Comparison of ENCODE assay signal across 7 mouse cellular contexts in genomic region chr1:180810976-180811375, GRCm38 (mm10). TPM values are rescaled to one million over a fixed set of nuclear protein-coding genes. Genes with fewer than 3 reads are reported as not detected.
DNase-seq lines count a peak whose midpoint lies in the region; ATAC-seq and TF ChIP-seq lines count a peak whose summit lies in the region.

No protein-coding gene starts in this region.

- no peak for TF ChIP-seq POLR2A in myocyte (IDR thresholded peaks at IDR 0.05; ENCODE audit: insufficient read length, low read depth)

- H3K4me3 ChIP-seq in lung, postnatal 0 days (ENCODE audit: low read depth, low read length) = peak overlapping the region; percentile 97
- peak overlapping the region; percentile 97 for H3K4me3 ChIP-seq in hindbrain, embryonic 16.5 days (ENCODE audit: low read length)
- H3K4me3 ChIP-seq in myocyte = peak overlapping the region; percentile 96

- no peak overlapping the region for H3K9ac ChIP-seq in lung, postnatal 0 days (replicated peaks; ENCODE audit: low read depth)
- no peak overlapping the region for H3K9ac ChIP-seq in hindbrain, embryonic 16.5 days (ENCODE audit: low read depth, low read length)

- H3K9me3 ChIP-seq in lung, postnatal 0 days (ENCODE audit: low read length) = no peaks in the 10 kb centered on the region
- no peaks in the 10 kb centered on the region for H3K9me3 ChIP-seq in hindbrain, embryonic 16.5 days (ENCODE audit: control insufficient read depth, low read length)

- peaks cover 14% of the 10 kb centered on the region; the same call in 1 of the 2 replicates for H3K4me1 ChIP-seq in lung, postnatal 0 days (ENCODE audit: insufficient read depth, low read depth, low read length)
- peaks cover 38% of the 10 kb centered on the region for H3K4me1 ChIP-seq in hindbrain, embryonic 16.5 days (ENCODE audit: control insufficient read depth, insufficient read depth, low read depth, low read length)

- no peak for ATAC-seq in lung, postnatal 0 days
- ATAC-seq in common myeloid progenitor, adult 5-6 weeks (replicated peaks; ENCODE audit: low read depth, poor library complexity, severe bottlenecking) = peak; percentile 16
- no peak for ATAC-seq in hindbrain, embryonic 16.5 days

- no peak overlapping the region for H3ac ChIP-seq in myocyte (ENCODE audit: control insufficient read depth, insufficient read length)

- no peak for TF ChIP-seq EP300 in lung, postnatal 0 days (IDR thresholded peaks at IDR 0.05)

- peaks cover 23% of the 10 kb centered on the region for H3K36me3 ChIP-seq in lung, postnatal 0 days (ENCODE audit: insufficient read depth, low read length)
- peaks cover 30% of the 10 kb centered on the region for H3K36me3 ChIP-seq in hindbrain, embryonic 16.5 days (ENCODE audit: control insufficient read depth, insufficient read depth, low read length)
- peaks cover 46% of the 10 kb centered on the region for H3K36me3 ChIP-seq in myocyte (ENCODE audit: control insufficient read depth, insufficient read depth)

- no peak overlapping the region for H3K27ac ChIP-seq in lung, postnatal 0 days (ENCODE audit: low read length)
- H3K27ac ChIP-seq in hindbrain, embryonic 16.5 days (ENCODE audit: low read depth, low read length) = no peak overlapping the region

- H3K79me2 ChIP-seq in myocyte (ENCODE audit: control insufficient read depth, insufficient read depth) = peaks cover 61% of the 10 kb centered on the region

- 44% methylated on average over 7 of the region's 7 CpGs for WGBS in lung, postnatal 0 days
- 74% methylated on average over 7 of the region's 7 CpGs for WGBS in hindbrain, embryonic 16.5 days

- H3K4me2 ChIP-seq in lung, postnatal 0 days (replicated peaks; ENCODE audit: low read depth, low read length) = peak overlapping the region; percentile 33
- H3K4me2 ChIP-seq in hindbrain, embryonic 16.5 days (ENCODE audit: low read length) = peak overlapping the region; percentile 56
- peak overlapping the region; percentile 92 for H3K4me2 ChIP-seq in myocyte (ENCODE audit: low read depth)

- no peaks in the 10 kb centered on the region for H3K27me3 ChIP-seq in lung, postnatal 0 days (replicated peaks; ENCODE audit: insufficient read depth, low read length)
- H3K27me3 ChIP-seq in hindbrain, embryonic 16.5 days (replicated peaks; ENCODE audit: control insufficient read depth, insufficient read depth, low read length) = no peaks in the 10 kb centered on the region
- no peaks in the 10 kb centered on the region for H3K27me3 ChIP-seq in myocyte (ENCODE audit: control insufficient read depth, insufficient read depth, insufficient read length)

- DNase-seq in lung, postnatal 0 days (ENCODE audit: low spot score) = peak; percentile 55
- no peak for DNase-seq in lung, adult 18-20 months
- no peak for DNase-seq in thymus, adult 18-20 months
- DNase-seq in adrenal gland, adult 8-10 months = no peak

- TF ChIP-seq CTCF in lung, postnatal 0 days (IDR thresholded peaks at IDR 0.05) = peak; percentile 53

TF ChIP-seq in myocyte, 11 proteins besides CTCF, POLR2A, EP300 and RAD21:
- no peak for TF ChIP-seq MAX (IDR thresholded peaks at IDR 0.05; ENCODE audit: low read depth)
- no peak for TF ChIP-seq MYOG (IDR thresholded peaks at IDR 0.05; ENCODE audit: control insufficient read depth in 1 of 3, insufficient read depth in 1 of 3, insufficient read length in 2 of 3, low read depth in 2 of 3)
- no peak for TF ChIP-seq TCF12 (IDR thresholded peaks at IDR 0.05; ENCODE audit: insufficient read depth, poor library complexity, severe bottlenecking)
- no peak for TF ChIP-seq MYOD1 (IDR thresholded peaks at IDR 0.05; ENCODE audit: control insufficient read depth in 1 of 3, insufficient read length in 2 of 3, low read depth in 2 of 3)
- no peak for TF ChIP-seq E2F4 (IDR thresholded peaks at IDR 0.05; ENCODE audit: insufficient read depth)
- TF ChIP-seq TCF3 (IDR thresholded peaks at IDR 0.05; ENCODE audit: insufficient read length, low read depth) = no peak
- no peak for TF ChIP-seq CEBPB (IDR thresholded peaks at IDR 0.05; ENCODE audit: insufficient read depth, poor library complexity, severe bottlenecking)
- no peak for TF ChIP-seq REST (IDR thresholded peaks at IDR 0.05; ENCODE audit: insufficient read depth, insufficient read length)
- TF ChIP-seq USF1 (IDR thresholded peaks at IDR 0.05; ENCODE audit: low read depth) = no peak
- TF ChIP-seq SRF (IDR thresholded peaks at IDR 0.05; ENCODE audit: control insufficient read depth, insufficient read length, low read depth) = no peak
- no peak for TF ChIP-seq POLR2AphosphoS2 (IDR thresholded peaks at IDR 0.05; ENCODE audit: insufficient read length, low read depth)

RNA-seq across cellular contexts. Expression of gene H3f3a, which starts 2.8 kb away (rescaled TPM):
- polyA plus RNA-seq in lung, postnatal 0 days (2015; fragmentation: Nextera tagmentation; extraction: Ambion mirVana) = 1,774 and 1,827 TPM in 2 replicates
- total RNA-seq in common myeloid progenitor, adult 5-6 weeks (2017) = 1,892 and 2,280 TPM in 2 replicates
- 2,228 and 2,423 TPM in 2 replicates for polyA plus RNA-seq in hindbrain, embryonic 16.5 days (2015; fragmentation: Nextera tagmentation; extraction: Ambion mirVana)
- polyA plus RNA-seq in myocyte (2012; fragmentation: generic; extraction: Trizol) = 597 TPM
- 100 to 1,000 TPM; 575 to 749 (median 648) TPM for total RNA-seq in adrenal gland, adult 8-10 months (2022)

RNA-seq across cellular contexts. Expression of gene Sde2, which starts 40.0 kb away (rescaled TPM):
- 21.2 and 22.6 TPM in 2 replicates for polyA plus RNA-seq in lung, postnatal 0 days (2015; fragmentation: Nextera tagmentation; extraction: Ambion mirVana)
- 42.4 and 47.0 TPM in 2 replicates for total RNA-seq in common myeloid progenitor, adult 5-6 weeks (2017)
- polyA plus RNA-seq in hindbrain, embryonic 16.5 days (2015; fragmentation: Nextera tagmentation; extraction: Ambion mirVana) = 28.7 and 32.2 TPM in 2 replicates
- polyA plus RNA-seq in myocyte (2012; fragmentation: generic; extraction: Trizol) = 15.3 TPM
- 10 to 100 TPM; 21.8 to 30.1 (median 25.7) TPM for total RNA-seq in adrenal gland, adult 8-10 months (2022)

Comparison
In these comparisons a context has a peak if more than half of its experiments do, and no peak if none do; other contexts are left out.
1. H3K4me2 ChIP-seq: peak in every context shown above with its lines; median percentile 92 in myocyte; 56 in hindbrain, embryonic 16.5 days; 33 in lung, postnatal 0 days.